Mouse (Mus musculus): ENCODE results near the gene Btbd17. TPM values are rescaled to one million over a fixed set of nuclear protein-coding genes. Genes with fewer than 3 reads are reported as not detected.
A peak's percentile ranks its signal among the peaks of the same experiment; 100 is the strongest.

Btbd17 gene
- 0.21 and 0.34 TPM in 2 replicates for polyA plus RNA-seq (2016; fragmentation: Nextera tagmentation; extraction: Ambion mirVana)

DNA sequence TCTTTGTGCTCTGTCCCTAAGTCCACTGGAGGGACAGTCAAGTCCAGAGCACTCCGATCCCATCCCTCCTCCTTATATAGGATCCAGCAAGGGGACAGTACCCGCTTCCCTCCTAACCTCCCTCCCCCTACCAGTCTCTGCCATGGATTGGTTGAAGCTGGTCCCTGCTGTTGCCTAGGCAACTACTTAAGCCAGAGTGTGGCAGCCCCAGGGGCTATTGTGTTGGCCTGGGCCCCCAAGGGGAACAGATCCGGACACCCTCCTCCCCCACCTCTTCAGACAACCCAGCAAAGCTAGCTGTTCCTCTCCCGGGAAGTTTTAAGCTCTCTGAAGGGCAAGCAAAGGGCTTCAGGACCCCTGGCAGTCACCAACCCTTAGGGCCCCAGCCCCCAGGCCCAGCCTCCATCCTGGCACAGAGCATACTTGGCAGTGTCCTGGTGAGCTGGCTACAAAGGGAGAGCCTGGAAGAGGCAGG, at the start of gene Btbd17:
Btbd17 (minus strand) TSS at position 98 of the 475 bp plus-strand sequence.
- 11% methylated on average over 4 of the region's 4 CpGs for WGBS
- Histone ChIP-seq H3K36me3 (no peaks in the 10 kb centered on the region), H3K4me3 (peak within 1 kb of the TSS; percentile 49), H3K4me1 (peaks cover 28% of the 10 kb centered on the region), H3K9me3 (no peaks in the 10 kb centered on the region), H3K27ac (no peak within 1 kb of the TSS), H3K27me3 (ENCODE audit: insufficient read depth, poor library complexity, severe bottlenecking) (peaks cover 63% of the 10 kb centered on the region)
- no peak for DNase-seq (ENCODE audit: low spot score)

DNA sequence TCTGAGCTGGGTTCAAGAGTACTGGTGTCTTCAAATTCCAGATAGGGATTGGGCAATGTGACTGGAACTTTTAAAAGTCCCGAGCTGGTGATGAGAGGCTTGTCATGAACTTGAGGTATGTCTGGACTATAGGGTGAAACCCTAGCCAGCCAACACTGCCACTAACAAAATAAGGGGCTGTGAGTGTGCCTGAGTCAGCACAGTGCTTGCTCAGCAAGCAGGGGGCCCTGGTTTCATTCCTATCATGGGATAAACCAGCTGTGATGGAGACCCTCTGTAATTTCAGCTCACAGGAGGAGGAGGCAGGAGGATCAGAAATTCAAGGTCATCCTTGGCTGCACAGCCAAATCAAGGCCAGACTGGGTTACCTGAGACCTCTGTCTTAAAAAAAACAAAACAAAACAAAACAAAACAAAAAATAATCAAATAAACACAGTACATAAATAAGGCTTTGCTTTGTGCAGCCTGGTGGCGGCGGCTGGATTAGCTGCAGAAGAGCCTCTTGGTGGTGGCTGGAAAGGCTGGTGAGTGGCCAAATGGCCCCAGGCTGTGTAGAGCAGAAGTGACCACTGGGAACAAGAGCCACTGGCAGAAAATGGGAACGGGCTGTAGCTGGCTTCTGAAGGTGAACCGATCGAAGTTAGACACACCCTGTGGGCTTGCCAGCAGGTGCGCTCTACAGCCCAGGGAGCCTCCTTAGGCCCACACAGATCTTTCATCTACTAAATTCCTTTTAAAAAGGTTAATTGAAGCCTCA, 48.9 kb upstream of the Btbd17 start:
- H3K4me3 ChIP-seq = peak overlapping the region; percentile 20; the same call in 1 of the 2 replicates

DNA sequence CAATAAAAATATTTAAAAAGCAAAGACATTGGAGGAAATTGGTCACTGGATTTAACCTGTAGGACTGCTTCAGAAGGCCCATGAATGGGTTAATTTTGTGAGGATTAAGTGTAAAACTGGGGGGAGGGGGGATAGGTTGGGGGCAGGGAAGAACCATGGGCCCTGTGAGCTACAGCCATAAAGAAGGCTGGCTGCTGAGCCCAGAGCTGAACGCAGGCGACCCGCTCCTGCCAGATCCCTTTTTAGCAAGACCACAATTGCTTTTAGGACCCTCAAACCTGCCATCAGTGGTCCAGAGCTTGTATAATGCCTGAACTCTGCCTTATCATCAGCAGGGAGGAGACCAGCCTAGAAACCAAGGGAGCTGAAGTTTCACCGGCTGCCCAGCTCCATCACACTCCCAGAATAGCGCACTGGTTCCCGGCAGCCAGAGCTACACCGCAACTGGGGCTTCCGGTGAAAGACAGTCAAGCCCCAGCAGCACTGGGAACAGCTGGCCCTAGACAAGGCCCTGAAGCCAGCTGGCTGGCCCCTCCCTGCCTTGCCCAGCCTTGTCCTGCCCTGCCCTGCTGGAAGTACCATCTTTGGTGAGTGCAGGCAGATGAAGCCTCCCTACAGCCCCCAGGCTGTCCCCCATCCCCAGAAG, 48.2 kb upstream of the Btbd17 start:
- peaks cover 33% of the 10 kb centered on the region for H3K4me1 ChIP-seq
- H3K36me3 ChIP-seq = 0 out of 2 replicates have a peak, but pooled peaks cover 2% of the 10 kb centered on the region
- peak overlapping the region; percentile 20; the same call in 1 of the 2 replicates for H3K4me3 ChIP-seq
- H3K27ac ChIP-seq = peak overlapping the region; percentile 88
- H3K9me3 ChIP-seq = 0 out of 2 replicates have a peak, but pooled peaks cover 4% of the 10 kb centered on the region
- no peaks in the 10 kb centered on the region; the same call in 1 of the 2 replicates for H3K27me3 ChIP-seq (ENCODE audit: insufficient read depth, poor library complexity, severe bottlenecking)
- WGBS = 8% methylated on average over 8 of the region's 8 CpGs
- DNase-seq (ENCODE audit: low spot score) = peak; percentile 89

More for the DNA sequence above, 48.9 kb upstream of the Btbd17 start:
- H3K9me3 ChIP-seq = 0 out of 2 replicates have a peak, but pooled peaks cover 4% of the 10 kb centered on the region
- 70% methylated on average over 7 of the region's 7 CpGs for WGBS
- peaks cover 4% of the 10 kb centered on the region; the same call in 1 of the 2 replicates for H3K27me3 ChIP-seq (ENCODE audit: insufficient read depth, poor library complexity, severe bottlenecking)
- H3K4me1 ChIP-seq = peaks cover 38% of the 10 kb centered on the region
- no peak for DNase-seq (ENCODE audit: low spot score)
- 0 out of 2 replicates have a peak, but pooled peaks cover 2% of the 10 kb centered on the region for H3K36me3 ChIP-seq
- H3K27ac ChIP-seq = peak overlapping the region; percentile 88

DNA sequence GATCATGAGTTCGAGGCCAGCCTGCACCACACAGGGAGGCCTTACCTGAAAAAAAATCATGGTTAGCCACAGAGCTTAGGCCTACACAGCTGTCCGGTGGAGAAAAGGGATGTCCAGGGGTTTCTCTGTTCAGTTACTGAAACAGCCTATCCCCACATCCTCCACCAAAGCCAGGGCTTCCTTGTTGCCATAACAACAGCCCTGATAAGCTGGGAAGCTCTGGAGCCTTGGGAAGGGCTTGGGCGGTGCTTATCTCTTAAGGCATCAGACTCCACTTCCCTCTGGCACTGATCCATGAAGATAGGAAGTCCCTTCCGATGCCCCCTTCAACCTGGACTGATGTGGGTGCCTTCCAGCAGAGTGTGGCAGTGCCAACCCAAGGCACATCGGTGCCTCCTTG, 37.4 kb upstream of the Btbd17 start:
- Histone ChIP-seq H3K36me3 (no peaks in the 10 kb centered on the region), H3K4me3 (no peak overlapping the region), H3K27me3 (ENCODE audit: insufficient read depth, poor library complexity, severe bottlenecking) (no peaks in the 10 kb centered on the region), H3K9me3 (no peaks in the 10 kb centered on the region), H3K4me1 (peaks cover 61% of the 10 kb centered on the region), H3K27ac (peak overlapping the region; percentile 39; the same call in 1 of the 2 replicates)
- 39% methylated on average over 5 of the region's 5 CpGs for WGBS
- DNase-seq (ENCODE audit: low spot score) = no peak

DNA sequence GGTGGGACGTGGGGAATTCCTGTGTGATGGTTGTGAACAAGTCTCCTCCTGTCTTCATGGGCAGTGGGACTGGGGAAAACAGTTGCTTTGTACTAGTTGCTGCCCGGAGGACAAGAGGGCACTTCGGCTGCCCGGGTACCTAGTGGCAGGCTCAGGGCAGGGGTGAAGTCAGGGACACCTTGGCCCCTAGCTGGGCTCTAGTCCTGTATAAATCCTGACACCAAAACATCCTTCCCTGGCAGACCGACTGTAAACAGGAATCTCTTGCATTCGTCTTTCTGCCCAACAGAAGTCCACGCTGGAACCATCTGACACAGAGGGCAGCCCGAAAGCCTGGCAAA, 34.7 kb upstream of the Btbd17 start:
- WGBS = 10% methylated on average over 8 of the region's 8 CpGs
- H3K27me3 ChIP-seq (ENCODE audit: insufficient read depth, poor library complexity, severe bottlenecking) = no peaks in the 10 kb centered on the region
- H3K4me1 ChIP-seq = peaks cover 55% of the 10 kb centered on the region
- H3K9me3 ChIP-seq = no peaks in the 10 kb centered on the region
- H3K27ac ChIP-seq = peak overlapping the region; percentile 98
- H3K4me3 ChIP-seq = peak overlapping the region; percentile 62
- DNase-seq (ENCODE audit: low spot score) = no peak
- no peaks in the 10 kb centered on the region for H3K36me3 ChIP-seq

DNA sequence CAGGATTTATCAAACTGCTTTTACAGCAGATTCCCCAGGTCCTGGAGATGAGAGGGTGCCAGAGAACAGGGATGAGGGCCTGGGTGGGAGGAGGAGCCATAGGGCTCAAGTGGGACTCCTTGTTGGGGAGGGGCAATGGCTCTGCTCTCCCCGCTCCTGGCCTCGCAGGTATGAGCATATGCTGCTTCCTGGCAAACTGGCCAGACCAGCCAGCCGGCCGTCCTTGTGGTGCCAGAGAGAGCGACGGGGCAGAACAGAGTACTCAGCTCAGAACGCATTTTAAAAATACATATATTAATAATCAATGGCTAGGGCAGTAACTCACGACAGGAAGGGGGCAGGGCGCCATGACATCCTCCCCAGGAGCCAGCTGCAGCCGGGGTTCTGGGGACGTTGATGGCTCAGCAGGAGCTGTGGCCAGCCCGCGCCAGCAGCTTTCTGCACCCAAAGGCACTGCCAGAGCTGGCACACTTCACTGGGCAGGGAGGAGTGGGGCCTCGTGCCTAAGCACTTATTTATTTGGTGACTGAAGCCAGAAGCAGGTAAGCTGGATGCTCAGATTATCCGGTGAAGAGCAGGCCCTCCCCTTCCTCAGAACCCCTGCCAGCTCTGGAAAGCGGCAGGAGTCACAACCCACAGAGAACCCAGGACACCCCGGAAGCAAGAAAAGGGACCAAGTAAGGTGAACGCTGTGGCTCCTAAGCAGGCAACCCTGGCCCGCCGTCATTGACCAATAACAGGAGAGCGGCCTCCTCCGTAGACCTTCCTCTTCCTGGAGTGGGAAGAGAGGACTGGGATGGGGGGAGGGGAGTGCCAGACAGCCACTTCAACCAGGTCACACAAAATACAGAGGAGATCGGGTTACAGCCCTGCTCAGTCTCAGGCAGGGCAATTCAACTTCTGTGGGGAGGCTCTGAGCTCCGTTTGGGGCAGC, 34.0 kb upstream of the Btbd17 start:
- peak; percentile 92 for DNase-seq (ENCODE audit: low spot score)
- peak overlapping the region; percentile 62 for H3K4me3 ChIP-seq
- 5% methylated on average over 24 of the region's 24 CpGs for WGBS

GRCm38 (mm10) chr11:114826686-114827085, 30.9 kb upstream of the Btbd17 start:
- Histone ChIP-seq H3K27me3 (ENCODE audit: insufficient read depth, poor library complexity, severe bottlenecking) (peaks cover 5% of the 10 kb centered on the region; the same call in 1 of the 2 replicates), H3K9me3 (no peaks in the 10 kb centered on the region), H3K27ac (peak overlapping the region; percentile 82), H3K4me1 (peaks cover 51% of the 10 kb centered on the region), H3K4me3 (no peak overlapping the region), H3K36me3 (no peaks in the 10 kb centered on the region)
- WGBS = 25% methylated on average over 5 of the region's 5 CpGs
- no peak for DNase-seq (ENCODE audit: low spot score)

More for the DNA sequence above, 34.0 kb upstream of the Btbd17 start:
- no peaks in the 10 kb centered on the region for H3K27me3 ChIP-seq (ENCODE audit: insufficient read depth, poor library complexity, severe bottlenecking)
- peak overlapping the region; percentile 98 for H3K27ac ChIP-seq
- H3K9me3 ChIP-seq = no peaks in the 10 kb centered on the region
- peaks cover 55% of the 10 kb centered on the region for H3K4me1 ChIP-seq
- no peaks in the 10 kb centered on the region for H3K36me3 ChIP-seq

DNA sequence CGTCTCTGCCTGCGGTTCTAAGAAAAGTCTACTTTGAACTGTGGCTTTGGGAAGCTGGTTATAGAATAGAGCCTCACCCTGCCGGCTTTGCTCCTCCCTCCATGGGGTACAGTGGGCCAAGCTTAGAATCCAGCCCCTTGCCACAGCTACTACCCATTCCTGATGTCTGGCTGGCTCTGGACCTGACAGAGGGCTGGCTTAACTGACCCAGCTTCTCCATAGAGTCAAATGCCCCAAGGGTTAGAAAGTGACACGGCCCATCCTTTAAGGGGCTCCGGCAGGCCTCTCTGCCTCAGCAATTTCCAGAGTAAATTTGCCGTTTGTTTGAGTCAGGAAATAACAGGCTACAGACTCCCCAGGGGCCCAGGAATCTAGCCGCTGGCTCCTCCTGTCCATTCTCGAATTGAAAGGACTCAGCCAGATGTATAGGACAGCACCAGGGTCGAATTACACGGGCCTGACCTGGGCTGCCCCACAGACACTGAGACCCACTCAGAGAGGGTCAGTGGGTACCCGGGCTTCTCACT, 27.5 kb upstream of the Btbd17 start:
- peak overlapping the region; percentile 71 for H3K27ac ChIP-seq
- DNase-seq (ENCODE audit: low spot score) = no peak
- H3K4me3 ChIP-seq = no peak overlapping the region
- peaks cover 5% of the 10 kb centered on the region; the same call in 1 of the 2 replicates for H3K27me3 ChIP-seq (ENCODE audit: insufficient read depth, poor library complexity, severe bottlenecking)
- peaks cover 41% of the 10 kb centered on the region for H3K4me1 ChIP-seq
- H3K9me3 ChIP-seq = no peaks in the 10 kb centered on the region
- 7% methylated on average over 11 of the region's 11 CpGs for WGBS
- H3K36me3 ChIP-seq = no peaks in the 10 kb centered on the region

DNA sequence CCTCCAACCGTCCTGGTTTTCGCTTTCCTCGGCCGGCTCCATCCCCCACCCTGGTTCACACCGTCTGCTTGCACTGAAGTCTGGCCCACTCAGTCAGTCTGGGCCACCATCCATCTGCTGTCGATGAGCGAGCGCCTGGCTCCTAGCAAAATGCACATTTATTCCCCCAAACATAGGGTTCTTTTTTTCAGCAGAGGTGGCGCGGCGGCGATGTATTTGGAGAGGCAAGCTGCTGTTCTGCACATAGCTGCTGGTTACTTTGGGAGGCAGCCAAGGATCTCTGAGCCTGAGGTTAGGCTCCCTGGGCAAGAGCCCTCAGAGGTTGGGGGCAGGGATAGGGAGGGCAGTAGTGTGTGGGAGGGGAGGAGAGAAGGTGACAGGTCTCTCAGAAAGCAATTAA, 27.0 kb upstream of the Btbd17 start:
- peak overlapping the region; percentile 71 for H3K27ac ChIP-seq
- H3K36me3 ChIP-seq = no peaks in the 10 kb centered on the region
- WGBS = 58% methylated on average over 12 of the region's 12 CpGs
- DNase-seq (ENCODE audit: low spot score) = no peak
- H3K4me1 ChIP-seq = peaks cover 41% of the 10 kb centered on the region
- H3K9me3 ChIP-seq = no peaks in the 10 kb centered on the region
- H3K4me3 ChIP-seq = no peak overlapping the region
- peaks cover 5% of the 10 kb centered on the region; the same call in 1 of the 2 replicates for H3K27me3 ChIP-seq (ENCODE audit: insufficient read depth, poor library complexity, severe bottlenecking)

GRCm38 (mm10) chr11:114821325-114821724, 25.6 kb upstream of the Btbd17 start:
- Histone ChIP-seq H3K36me3 (no peaks in the 10 kb centered on the region), H3K4me3 (no peak overlapping the region), H3K27ac (0 out of 2 replicates have a peak overlapping the region, but pooled peaks have one; percentile 44), H3K4me1 (peaks cover 33% of the 10 kb centered on the region), H3K27me3 (ENCODE audit: insufficient read depth, poor library complexity, severe bottlenecking) (peaks cover 5% of the 10 kb centered on the region; the same call in 1 of the 2 replicates), H3K9me3 (no peaks in the 10 kb centered on the region)
- 71% methylated on average over 1 of the region's 1 CpGs for WGBS
- DNase-seq (ENCODE audit: low spot score) = no peak

DNA sequence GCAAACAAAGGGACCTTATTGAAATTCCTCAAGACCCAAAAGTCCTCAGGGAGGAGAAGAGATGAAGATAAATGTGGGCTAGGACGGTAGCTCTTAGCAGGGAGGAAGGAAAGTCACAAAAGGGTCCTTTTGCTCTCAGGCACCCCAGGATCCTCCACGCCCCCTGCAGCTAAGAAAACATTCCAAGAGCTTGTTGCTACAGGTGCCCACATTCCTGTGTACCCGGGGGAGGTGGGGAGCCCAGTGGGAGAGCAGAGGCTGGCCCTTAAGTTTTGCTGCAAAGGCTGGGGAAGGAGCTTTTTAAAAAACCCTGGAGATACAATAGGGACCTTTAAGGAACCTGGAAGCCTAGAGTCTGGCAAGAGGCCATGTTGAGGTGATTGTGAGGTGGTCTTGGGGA, 24.7 kb upstream of the Btbd17 start:
- H3K36me3 ChIP-seq = no peaks in the 10 kb centered on the region
- H3K4me3 ChIP-seq = no peak overlapping the region
- WGBS = 37% methylated on average over 3 of the region's 3 CpGs
- H3K4me1 ChIP-seq = peaks cover 37% of the 10 kb centered on the region
- DNase-seq (ENCODE audit: low spot score) = no peak
- no peak overlapping the region for H3K27ac ChIP-seq
- H3K9me3 ChIP-seq = no peaks in the 10 kb centered on the region
- peaks cover 5% of the 10 kb centered on the region; the same call in 1 of the 2 replicates for H3K27me3 ChIP-seq (ENCODE audit: insufficient read depth, poor library complexity, severe bottlenecking)

DNA sequence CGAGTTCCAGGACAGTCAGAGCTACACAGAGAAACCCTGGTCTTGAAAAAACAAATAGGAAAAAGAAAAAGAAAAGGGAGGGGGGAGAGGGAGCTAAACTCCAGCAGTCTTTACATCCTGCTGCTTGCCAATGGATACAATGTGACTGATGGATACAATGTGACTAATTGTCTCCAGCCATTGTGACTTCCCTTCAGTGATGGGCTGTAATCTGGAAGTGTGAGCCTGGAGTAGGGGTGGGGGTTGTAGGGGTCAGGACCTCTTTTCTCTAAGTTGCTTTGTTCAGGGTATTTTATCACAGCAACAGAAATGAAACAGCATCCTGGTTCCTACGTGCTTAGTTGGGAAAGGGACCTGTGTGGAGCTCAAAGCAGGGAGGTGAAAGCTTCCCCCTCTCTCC, 23.4 kb upstream of the Btbd17 start:
- 50% methylated on average over 2 of the region's 2 CpGs for WGBS
- Histone ChIP-seq H3K27ac (peak overlapping the region; percentile 71; the same call in 1 of the 2 replicates), H3K9me3 (no peaks in the 10 kb centered on the region), H3K4me1 (peaks cover 48% of the 10 kb centered on the region), H3K36me3 (no peaks in the 10 kb centered on the region), H3K27me3 (ENCODE audit: insufficient read depth, poor library complexity, severe bottlenecking) (peaks cover 3% of the 10 kb centered on the region; the same call in 1 of the 2 replicates), H3K4me3 (no peak overlapping the region)
- no peak for DNase-seq (ENCODE audit: low spot score)

Data from heart, embryonic 10.5 days (tissue).